Mouse (Mus musculus): ENCODE results near the gene Ttll4. TPM values are rescaled to one million over a fixed set of nuclear protein-coding genes. Genes with fewer than 3 reads are reported as not detected.

The Ttll4 gene
- total RNA-seq, 2 experiments from 2014 or later: 23.0 to 25.0 TPM

DNA sequence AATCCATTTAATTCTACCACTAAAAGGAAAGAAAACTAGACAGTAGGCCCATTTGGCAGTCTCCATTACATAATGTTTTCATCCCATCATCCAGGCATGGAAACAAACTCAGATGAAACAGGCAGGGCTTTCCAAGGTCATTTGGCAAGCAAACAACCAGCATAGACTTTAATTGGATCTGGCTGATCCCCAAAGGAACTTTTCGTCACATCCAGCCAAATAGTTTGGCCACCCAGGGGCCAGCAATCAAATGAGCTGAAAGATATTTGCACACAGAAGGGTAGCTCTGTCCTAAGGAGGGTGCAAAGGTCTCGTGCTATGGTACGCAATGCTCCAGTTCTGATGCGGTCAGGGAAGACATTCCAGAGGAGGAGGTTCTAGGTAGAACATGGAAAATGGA lies 89.1 kb downstream of the Ttll4 start:
- DNase-seq (ENCODE audit: low spot score in 2 of 2): peak in 1 of 2 experiments; percentile 36

DNA sequence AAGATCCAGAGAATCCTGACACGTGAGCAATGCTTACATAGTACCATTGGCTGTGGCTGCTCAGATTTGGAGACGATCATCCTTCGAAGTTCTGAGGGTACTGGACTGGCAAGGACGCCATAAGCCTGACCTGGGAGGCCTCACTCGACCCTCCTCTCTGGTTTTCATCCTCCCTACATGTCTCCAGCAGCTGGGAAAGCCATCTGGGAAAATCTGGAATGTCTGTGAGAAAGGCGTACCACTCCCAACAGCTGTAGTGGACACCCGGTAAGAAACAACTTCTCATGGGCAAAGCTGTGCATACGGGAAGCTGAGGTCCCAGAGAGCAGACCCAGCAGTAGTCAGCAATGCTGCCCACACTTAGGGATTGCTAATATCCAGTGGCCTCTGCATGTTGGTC lies 90.6 kb downstream of the Ttll4 start:
- DNase-seq (ENCODE audit: low spot score in 2 of 2): no peak

DNA sequence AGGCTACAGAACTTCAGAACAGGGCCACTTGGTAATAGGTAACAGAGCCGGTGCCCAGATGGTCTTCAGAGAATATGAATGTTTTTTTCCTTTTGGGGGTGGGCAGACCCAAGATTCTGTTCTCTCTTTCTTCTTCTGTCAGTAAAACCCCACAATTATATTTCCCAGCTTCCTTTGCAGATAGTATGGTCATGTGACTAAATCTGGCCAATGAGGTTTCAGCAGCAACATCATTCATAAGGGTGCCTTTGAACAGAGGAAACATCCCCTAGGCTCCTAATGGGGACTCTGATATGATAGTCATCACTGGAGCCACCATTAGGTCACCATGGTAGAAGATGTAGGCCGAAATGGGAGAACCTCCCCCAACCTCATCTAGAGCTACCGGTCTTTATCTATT lies 91.3 kb downstream of the Ttll4 start:
- no peak for DNase-seq (ENCODE audit: low spot score in 2 of 2)

Other genes with a start within 250 kb of the Ttll4 start
- gene Cnot9, start 155.7 kb upstream of the Ttll4 start, total RNA-seq (2021): 10 to 100 TPM; 24.6 to 27.0 TPM
- 10 to 100 TPM; 19.5 to 22.5 TPM for gene Plcd4, start 118.9 kb upstream of the Ttll4 start, total RNA-seq (2021)
- 10 to 100 TPM; 22.7 to 27.4 TPM for gene Usp37, start 117.5 kb upstream of the Ttll4 start, total RNA-seq (2021)
- gene Zfp142, start 73.5 kb upstream of the Ttll4 start, total RNA-seq (2021): 10 to 100 TPM; 30.9 to 32.4 TPM
- 10 to 100 TPM; 23.7 to 24.3 TPM for gene Bcs1l, start 73.5 kb upstream of the Ttll4 start, total RNA-seq (2021)
- 10 to 100 TPM; 57.5 to 66.2 TPM for gene Rnf25, start 60.3 kb upstream of the Ttll4 start, total RNA-seq (2021)
- 1 to 10 TPM; 3.4 to 5.6 TPM for gene Stk36, start 60.3 kb upstream of the Ttll4 start, total RNA-seq (2021)
- 1 to 10 TPM; 4.8 to 5.2 TPM for gene Cyp27a1, start 51.8 kb downstream of the Ttll4 start, total RNA-seq (2021)
- gene Prkag3, start 87.5 kb downstream of the Ttll4 start, total RNA-seq (2021): under 1 TPM; 0.28 to 0.30 TPM
- gene Wnt6, start 110.1 kb downstream of the Ttll4 start, total RNA-seq (2021): under 1 TPM; 0.35 to 0.46 TPM
- gene Wnt10a, start 129.8 kb downstream of the Ttll4 start, total RNA-seq (2021): 1 to 10 TPM; 3.4 to 3.7 TPM
- 100 to 1,000 TPM; 203 to 204 TPM for gene Cdk5r2, start 193.2 kb downstream of the Ttll4 start, total RNA-seq (2021)
- gene Fev, start 223.7 kb downstream of the Ttll4 start, total RNA-seq (2021): not detected
- gene Cryba2, start 231.4 kb downstream of the Ttll4 start, total RNA-seq (2021): under 1 TPM in 1 of 2 experiments, not detected in 1; 0.48 TPM

Measured in layer of hippocampus, adult 18-20 months (tissue).